Mouse (Mus musculus) embryonic facial prominence, embryonic 15.5 days (tissue): ENCODE data around the gene Olfr202. TPM values are rescaled to one million over a fixed set of nuclear protein-coding genes. Genes with fewer than 3 reads are reported as not detected.
"Not testable (repeated sequence)": the region's sequence is repeated elsewhere in the genome, so short reads cannot be mapped to it uniquely, and the experiment has no call there.

ENCODE experiments used
- ATAC-seq: fragments of 200-750 bp; cut with Nextera tagmentation; 2 replicates; pipeline ENCODE4 v1.8.0; 2017; ENCODE audit warnings: low read depth, moderate TSS enrichment; ENCODE audit not compliant: insufficient number of reproducible peaks, low FRiP score, low TSS enrichment
- H3K27ac ChIP-seq: fragments of 300-500 bp; sonication (generic); replicated peaks from 2 replicates; pipeline ENCODE4 v1.5.1; 2015; ENCODE audit warnings: mild to moderate bottlenecking, inconsistent platforms
- H3K27me3 ChIP-seq: fragments of 300-500 bp; sonication (generic); 2 replicates; pipeline ENCODE4 v1.6.1; 2015; ENCODE audit warnings: inconsistent platforms
- H3K36me3 ChIP-seq: fragments of 300-500 bp; sonication (generic); 2 replicates; pipeline ENCODE4 v1.6.1; 2015; ENCODE audit warnings: mild to moderate bottlenecking, inconsistent platforms
- H3K4me1 ChIP-seq: fragments of 300-500 bp; sonication (generic); 2 replicates; pipeline ENCODE4 v1.6.1; 2015; ENCODE audit warnings: inconsistent platforms
- H3K4me2 ChIP-seq: fragments of 300-500 bp; sonication (generic); replicated peaks from 2 replicates; pipeline ENCODE4 v1.6.1; 2015; ENCODE audit warnings: mild to moderate bottlenecking, inconsistent platforms
- H3K4me3 ChIP-seq: fragments of 300-500 bp; sonication (generic); replicated peaks from 2 replicates; pipeline ENCODE4 v1.5.1; 2015; ENCODE audit warnings: mild to moderate bottlenecking, inconsistent platforms
- H3K9ac ChIP-seq: fragments of 300-500 bp; sonication (generic); 2 replicates; pipeline ENCODE4 v1.6.1; 2015; ENCODE audit warnings: inconsistent platforms
- H3K9me3 ChIP-seq: fragments of 300-500 bp; sonication (generic); replicated peaks from 2 replicates; pipeline ENCODE4 v1.6.1; 2016; ENCODE audit warnings: inconsistent platforms
- WGBS: fragments of 180-500 bp; shearing (Covaris S2); methylation state at CpG from one replicate; pipeline ENCODE4 v1.1.7; 2015; 5-methylcytosine and 5-hydroxymethylcytosine counted together
- polyA plus RNA-seq: library from polyadenylated mRNA; unstranded; fragments of >200 nt; fragmentation: Nextera tagmentation; extraction: Ambion mirVana; gene quantifications from 2 replicates; pipeline ENCODE4 v1.2.1, GENCODE M21; 2015

The Olfr202 gene
- polyA plus RNA-seq: 0.18 and 0.36 TPM in 2 replicates

GRCm38 (mm10) chr16:59286693-59287092, at the start of gene Olfr202:
Gene Olfr202 (minus strand): TSS chr16:59286793.
- Histone ChIP-seq H3K9me3 (no peaks in the 10 kb centered on the region), H3K27ac (no peak within 1 kb of the TSS), H3K4me2 (no peak within 1 kb of the TSS), H3K36me3 (no peaks in the 10 kb centered on the region), H3K4me1 (no peaks in the 10 kb centered on the region), H3K4me3 (no peak within 1 kb of the TSS), H3K9ac (no peak within 1 kb of the TSS), H3K27me3 (no peaks in the 10 kb centered on the region)
- WGBS: 82% methylated on average over 1 of the region's 1 CpGs
- no peak for ATAC-seq

DNA sequence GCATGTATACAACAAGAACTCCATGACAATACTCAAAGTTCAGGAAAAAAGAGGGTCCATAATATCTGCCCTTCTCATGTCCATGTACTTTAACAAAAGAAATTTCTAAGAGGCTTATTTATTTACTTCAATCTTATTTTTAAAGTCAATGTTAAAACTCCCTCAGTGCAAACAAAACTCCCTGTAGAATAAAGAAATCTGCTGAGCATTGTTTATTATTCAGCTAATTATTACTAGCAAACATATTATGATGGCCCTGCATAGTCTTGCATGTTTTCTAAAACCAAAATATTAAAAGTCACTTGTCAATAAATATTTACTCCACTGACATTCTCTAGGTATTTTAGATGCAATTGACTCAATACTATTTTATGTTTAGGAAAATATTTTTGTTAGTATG, 44.4 kb upstream of the Olfr202 start, which contains the start of gene Olfr205:
Gene Olfr205 (minus strand): TSS at position 101 of the 400 bp plus-strand sequence.
- no peak for ATAC-seq
- H3K4me2 ChIP-seq: no peak within 1 kb of the TSS
- H3K36me3 ChIP-seq: no peaks in the 10 kb centered on the region
- no peaks in the 10 kb centered on the region for H3K27me3 ChIP-seq
- H3K9ac ChIP-seq: no peak within 1 kb of the TSS
- H3K4me1 ChIP-seq: no peaks in the 10 kb centered on the region
- no peak within 1 kb of the TSS for H3K4me3 ChIP-seq
- H3K9me3 ChIP-seq: no peaks in the 10 kb centered on the region
- H3K27ac ChIP-seq: no peak within 1 kb of the TSS

GRCm38 (mm10) chr16:59323262-59323661, 36.7 kb upstream of the Olfr202 start:
- WGBS: 53% methylated on average over 1 of the region's 1 CpGs
- ATAC-seq: not testable (repeated sequence)

GRCm38 (mm10) chr16:59318148-59318547, 31.6 kb upstream of the Olfr202 start, which contains the start of gene Olfr204:
Gene Olfr204 (minus strand): TSS chr16:59318248.
- no peak within 1 kb of the TSS for H3K4me2 ChIP-seq
- H3K27ac ChIP-seq: no peak within 1 kb of the TSS
- no peak within 1 kb of the TSS for H3K9ac ChIP-seq
- H3K4me3 ChIP-seq: no peak within 1 kb of the TSS
- H3K9me3 ChIP-seq: no peaks in the 10 kb centered on the region
- ATAC-seq: no peak
- no peaks in the 10 kb centered on the region for H3K4me1 ChIP-seq
- no peaks in the 10 kb centered on the region for H3K27me3 ChIP-seq
- no peaks in the 10 kb centered on the region for H3K36me3 ChIP-seq

More at GRCm38 (mm10) chr16:59323262-59323661, 36.7 kb upstream of the Olfr202 start:
- H3K4me3 ChIP-seq, H3K4me2 ChIP-seq, H3K27ac ChIP-seq, H3K4me1 ChIP-seq, H3K9me3 ChIP-seq, H3K27me3 ChIP-seq, H3K36me3 ChIP-seq, H3K9ac ChIP-seq: not testable (repeated sequence)

GRCm38 (mm10) chr16:59298581-59298980, 12.0 kb upstream of the Olfr202 start, which contains the start of gene Olfr203:
Gene Olfr203 (plus strand): TSS chr16:59298881.
- H3K4me2 ChIP-seq: no peak within 1 kb of the TSS
- H3K4me3 ChIP-seq: no peak within 1 kb of the TSS
- no peaks in the 10 kb centered on the region for H3K27me3 ChIP-seq
- no peak within 1 kb of the TSS for H3K27ac ChIP-seq
- WGBS: 86% methylated on average over 2 of the region's 2 CpGs
- no peaks in the 10 kb centered on the region for H3K4me1 ChIP-seq
- H3K9me3 ChIP-seq: no peaks in the 10 kb centered on the region
- H3K9ac ChIP-seq: no peak within 1 kb of the TSS
- no peaks in the 10 kb centered on the region for H3K36me3 ChIP-seq
- no peak for ATAC-seq

DNA sequence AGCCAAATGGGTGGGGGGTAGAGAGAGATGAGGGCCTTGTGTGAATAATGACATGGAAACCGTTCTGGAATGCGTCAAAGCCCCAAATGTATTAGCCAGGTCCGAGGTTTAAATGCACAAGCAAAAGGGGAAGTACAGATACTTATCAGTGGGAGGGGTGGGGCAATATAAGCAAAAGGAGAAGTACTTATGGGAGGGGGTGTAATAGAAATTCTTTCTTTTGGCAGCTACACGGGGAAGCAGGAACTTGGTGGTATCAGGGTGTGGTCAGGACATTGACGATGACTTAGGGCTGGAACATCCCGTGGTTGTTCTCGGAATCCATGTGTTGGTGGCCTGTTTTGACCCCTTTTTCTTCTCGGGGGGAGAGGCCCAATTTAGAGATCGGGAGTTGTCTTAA, 983 bp upstream of the Olfr202 start:
- not testable (repeated sequence) for H3K36me3 ChIP-seq, H3K4me1 ChIP-seq, H3K4me3 ChIP-seq, H3K9ac ChIP-seq, H3K27ac ChIP-seq, H3K27me3 ChIP-seq, ATAC-seq, H3K4me2 ChIP-seq, H3K9me3 ChIP-seq
- 80% methylated on average over 9 of the region's 9 CpGs for WGBS

- H3K36me3 ChIP-seq: no peaks in the 10 kb centered on the region
- no peak overlapping the region for H3K4me3 ChIP-seq
- H3K27me3 ChIP-seq: no peaks in the 10 kb centered on the region
- no peaks in the 10 kb centered on the region for H3K4me1 ChIP-seq
- H3K9ac ChIP-seq: no peak overlapping the region
- H3K27ac ChIP-seq: no peak overlapping the region
- no peaks in the 10 kb centered on the region for H3K9me3 ChIP-seq
- ATAC-seq: no peak
- 72% methylated on average over 1 of the region's 1 CpGs for WGBS
- H3K4me2 ChIP-seq: no peak overlapping the region
Measured at GRCm38 (mm10) chr16:59283476-59283875, 3.1 kb downstream of the Olfr202 start.

DNA sequence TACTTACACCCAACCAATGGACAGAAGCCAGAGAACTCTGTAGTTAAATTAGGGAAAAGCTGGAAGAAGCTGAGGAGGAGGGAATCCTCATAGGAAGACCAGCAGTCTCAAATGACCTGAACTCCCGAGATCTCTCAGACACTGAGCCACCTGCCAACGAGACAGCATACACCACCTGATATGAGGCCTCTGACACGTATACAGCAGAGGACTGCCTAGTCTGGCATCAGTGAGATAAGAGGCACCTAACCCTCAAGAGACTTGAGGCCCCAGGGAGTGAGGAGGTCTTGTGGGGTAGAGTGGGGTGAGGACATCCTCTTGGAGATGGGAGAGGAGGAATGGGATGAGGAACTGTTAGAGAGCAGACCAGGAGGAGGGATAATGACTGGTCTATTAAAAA, 6.1 kb downstream of the Olfr202 start:
- Histone ChIP-seq H3K4me1 (no peaks in the 10 kb centered on the region), H3K27ac (no peak overlapping the region), H3K4me2 (no peak overlapping the region), H3K9me3 (no peaks in the 10 kb centered on the region), H3K4me3 (no peak overlapping the region), H3K27me3 (no peaks in the 10 kb centered on the region), H3K36me3 (no peaks in the 10 kb centered on the region), H3K9ac (no peak overlapping the region)
- WGBS: 76% methylated on average over 3 of the region's 3 CpGs
- no peak for ATAC-seq

- not testable (repeated sequence) for H3K9ac ChIP-seq, H3K4me2 ChIP-seq, H3K36me3 ChIP-seq, H3K4me3 ChIP-seq, H3K27me3 ChIP-seq, H3K27ac ChIP-seq, ATAC-seq, H3K4me1 ChIP-seq, H3K9me3 ChIP-seq
- 84% methylated on average over 4 of the region's 4 CpGs for WGBS
Measured at GRCm38 (mm10) chr16:59272532-59272931, 14.1 kb downstream of the Olfr202 start, which contains the start of gene Olfr201. Gene Olfr201 (minus strand): TSS chr16:59272632.

DNA sequence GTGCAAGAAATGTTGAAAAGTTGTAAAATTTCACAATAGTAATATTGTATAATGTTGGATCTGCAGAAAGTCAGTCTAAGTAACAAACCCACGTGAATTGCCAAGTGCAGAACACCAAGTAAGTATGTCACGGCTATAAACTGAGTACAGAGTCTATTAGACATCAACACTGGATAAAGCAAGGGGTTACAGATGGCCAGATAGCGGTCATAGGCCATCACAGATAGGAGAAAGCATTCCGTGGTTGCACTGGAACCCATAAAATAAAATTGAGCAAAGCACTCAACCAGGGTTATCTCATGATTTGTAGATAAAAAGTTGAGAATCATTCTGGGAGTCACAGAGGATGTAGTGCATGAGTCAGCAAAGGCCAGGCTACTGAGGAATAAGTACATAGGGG, 17.5 kb downstream of the Olfr202 start:
- 76% methylated on average over 4 of the region's 4 CpGs for WGBS

DNA sequence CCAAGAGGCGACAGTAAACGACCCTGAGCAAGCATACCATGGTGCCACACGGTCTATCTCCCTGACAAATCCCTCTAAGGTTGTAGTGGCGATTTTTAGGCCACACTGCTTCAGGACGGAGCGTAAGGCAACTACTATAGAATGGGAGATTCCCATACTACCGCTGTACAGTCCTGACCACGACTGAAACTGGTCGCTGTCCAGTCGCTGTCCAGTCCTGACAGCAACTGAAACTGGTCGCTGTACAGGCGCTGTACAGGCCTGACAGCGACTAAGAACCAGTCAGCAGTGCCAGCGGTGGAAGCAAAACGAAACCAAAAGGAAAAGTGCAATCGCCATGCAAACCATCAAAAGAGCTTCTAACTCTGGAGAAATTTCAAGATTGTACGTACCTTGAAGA, 36.9 kb downstream of the Olfr202 start:
- H3K4me3 ChIP-seq: no peak overlapping the region
- H3K4me1 ChIP-seq: no peaks in the 10 kb centered on the region
- no peaks in the 10 kb centered on the region for H3K27me3 ChIP-seq
- 82% methylated on average over 17 of the region's 17 CpGs for WGBS
- no peaks in the 10 kb centered on the region for H3K9me3 ChIP-seq
- ATAC-seq: no peak
- H3K36me3 ChIP-seq: no peaks in the 10 kb centered on the region
- no peak overlapping the region for H3K27ac ChIP-seq
- H3K9ac ChIP-seq: no peak overlapping the region
- no peak overlapping the region for H3K4me2 ChIP-seq

More for the DNA sequence above, 17.5 kb downstream of the Olfr202 start:
- not testable (repeated sequence) for H3K4me2 ChIP-seq, H3K36me3 ChIP-seq, H3K4me3 ChIP-seq, H3K9me3 ChIP-seq, H3K27ac ChIP-seq, H3K4me1 ChIP-seq, H3K9ac ChIP-seq, ATAC-seq, H3K27me3 ChIP-seq
